Mouse (Mus musculus) ovary, adult 18-20 months (tissue): ENCODE data around the gene Ninj1.

ENCODE experiments used
- DNase-seq: peaks from one replicate; pipeline ENCODE4 v3.0.0; 2022; ENCODE audit warnings: low spot score, mixed read lengths

Gene Ninj1

DNA sequence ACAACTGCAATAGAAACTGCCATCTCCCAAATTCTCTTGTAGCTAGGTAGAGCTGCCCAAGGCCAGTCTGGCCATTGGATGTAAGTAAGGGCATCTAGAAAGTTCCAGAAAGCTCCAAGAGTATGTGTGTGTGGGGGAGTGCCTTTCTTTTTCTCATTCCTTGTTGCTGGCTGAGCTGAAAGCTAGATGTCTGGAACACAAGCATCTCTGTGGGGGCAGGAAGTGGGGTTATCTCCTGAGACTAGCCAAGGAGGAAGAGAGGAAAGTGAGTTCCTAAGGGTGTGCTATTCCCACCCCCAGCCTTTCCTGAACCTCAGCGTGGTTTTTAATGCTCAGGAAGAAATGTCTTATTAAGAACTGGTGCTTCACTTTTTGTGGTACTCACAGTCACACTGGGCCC is 15.6 kb upstream of the Ninj1 start:
- no peak for DNase-seq

DNA sequence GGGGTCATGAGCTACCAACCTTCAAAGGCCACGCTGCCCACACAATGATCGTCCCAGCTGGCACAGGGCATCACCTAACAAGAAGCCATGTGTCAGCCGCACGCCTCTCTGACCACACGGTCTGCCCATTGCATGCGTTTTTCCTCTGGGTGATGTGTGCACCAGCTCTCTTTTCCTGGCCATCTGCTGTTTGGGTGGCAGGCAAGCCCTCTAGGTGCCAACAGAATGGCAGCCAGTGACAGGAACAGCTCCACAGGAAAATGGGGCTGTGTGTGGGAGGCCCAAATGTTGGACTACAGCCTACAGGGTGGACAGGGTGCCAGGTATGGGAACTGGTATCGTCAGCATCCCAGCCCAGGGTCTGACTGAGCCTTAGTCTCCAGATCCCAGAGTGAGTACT is 14.9 kb upstream of the Ninj1 start:
- DNase-seq = no peak

DNA sequence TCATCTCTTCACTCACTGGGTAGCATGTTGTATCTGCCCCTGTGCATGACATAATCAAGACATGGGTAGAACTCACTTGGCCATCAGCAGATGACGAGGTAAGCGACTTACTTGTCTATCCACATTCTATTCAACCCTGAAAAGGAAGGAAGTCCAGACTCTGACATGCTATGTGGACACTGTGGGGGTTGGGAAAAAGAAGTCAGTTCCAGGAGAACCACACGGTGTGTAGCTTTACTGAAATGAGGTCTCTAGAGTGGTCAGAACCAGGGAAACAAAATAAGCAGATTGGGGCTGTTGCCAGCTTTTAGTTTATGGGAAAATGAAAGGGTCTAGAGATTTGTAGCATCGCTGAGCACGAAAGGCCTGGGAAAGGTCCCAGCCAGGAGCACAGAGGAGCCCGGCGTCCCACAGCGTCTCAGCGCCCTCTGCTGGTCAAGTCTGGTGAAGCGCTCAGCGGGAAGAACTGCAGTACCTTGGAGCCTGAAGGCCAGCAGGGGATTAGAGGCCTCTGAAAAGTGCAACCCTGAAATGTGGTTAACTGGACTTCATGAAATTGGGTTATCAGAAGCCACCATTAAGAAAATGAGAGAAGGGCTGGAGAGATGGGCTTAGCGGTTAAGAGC is 14.2 kb upstream of the Ninj1 start:
- peak; percentile 77 for DNase-seq

DNA sequence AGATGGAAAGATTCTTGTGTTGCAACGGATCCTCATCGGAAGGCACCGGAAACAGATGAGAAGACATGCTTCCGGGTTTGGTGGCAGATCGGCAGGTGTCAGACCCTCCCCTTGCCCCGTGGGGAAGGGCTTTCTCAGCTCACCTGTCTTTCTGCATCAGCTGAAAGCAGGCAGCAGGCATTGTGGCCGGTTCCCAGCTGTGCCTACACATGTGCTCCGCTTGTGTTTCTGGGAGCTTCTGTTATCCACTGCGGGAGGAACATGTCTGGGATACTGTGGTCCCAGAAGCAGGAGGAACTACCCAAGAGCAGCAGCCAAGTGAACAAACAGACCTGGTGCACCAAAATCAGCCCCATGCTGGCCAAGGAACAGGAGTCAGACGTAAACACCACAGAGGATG is 11.8 kb upstream of the Ninj1 start:
- DNase-seq = no peak

DNA sequence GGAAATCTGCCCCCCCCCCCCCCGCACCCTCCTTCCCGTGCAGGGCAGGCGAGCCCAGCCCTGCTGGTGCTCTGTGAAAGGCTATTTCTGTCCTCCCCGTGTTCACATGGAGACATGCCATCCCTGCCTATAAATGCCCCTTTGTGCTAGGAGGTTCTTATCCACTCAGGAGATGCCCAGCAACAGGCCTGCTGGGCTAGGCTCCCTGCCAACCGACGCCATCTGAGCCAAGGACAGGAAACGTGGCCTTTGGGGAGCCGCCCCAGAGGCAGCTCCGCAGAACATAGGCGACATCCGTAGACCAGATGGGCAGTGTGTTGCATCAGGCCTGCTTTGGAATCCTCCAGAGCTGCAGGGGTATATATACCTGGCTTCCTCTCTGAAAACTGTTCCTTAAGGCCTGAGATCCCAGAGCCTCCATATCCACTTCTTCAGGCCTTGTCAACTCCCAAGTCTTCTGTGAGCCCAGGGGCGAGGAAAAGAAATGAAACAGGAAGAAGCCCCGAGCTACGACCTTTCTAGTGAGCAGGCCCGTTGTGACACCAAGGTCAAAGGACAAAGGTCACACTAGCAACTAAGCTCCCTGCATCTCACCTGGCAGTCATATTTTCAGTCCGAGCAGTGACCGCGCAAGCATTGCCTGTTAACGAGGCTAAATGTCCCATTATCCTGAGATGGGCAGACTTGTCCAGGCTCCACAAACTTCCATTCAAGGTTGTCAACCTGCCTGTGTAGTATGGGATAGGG is 8.3 kb upstream of the Ninj1 start:
- DNase-seq = peak; percentile 69

DNA sequence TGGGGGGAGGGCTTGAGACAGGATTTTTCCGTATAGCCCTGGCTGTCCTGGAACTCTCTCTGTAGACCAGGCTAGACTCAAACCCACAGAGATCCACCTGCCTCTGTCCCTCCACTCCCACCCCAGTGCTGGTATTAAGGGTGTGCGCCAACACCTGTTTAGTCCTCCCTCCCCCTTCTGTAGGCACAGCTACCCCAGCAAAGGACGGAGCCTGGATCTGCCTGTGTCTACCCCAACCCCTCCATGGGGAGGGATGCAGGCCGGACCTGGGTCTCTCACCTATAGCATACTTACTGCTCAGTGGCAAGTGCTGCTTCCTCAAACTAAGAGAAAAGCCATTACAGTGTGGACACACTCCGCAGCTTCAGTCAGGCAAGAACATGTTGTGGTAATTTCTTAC is 7.0 kb upstream of the Ninj1 start:
- no peak for DNase-seq

DNA sequence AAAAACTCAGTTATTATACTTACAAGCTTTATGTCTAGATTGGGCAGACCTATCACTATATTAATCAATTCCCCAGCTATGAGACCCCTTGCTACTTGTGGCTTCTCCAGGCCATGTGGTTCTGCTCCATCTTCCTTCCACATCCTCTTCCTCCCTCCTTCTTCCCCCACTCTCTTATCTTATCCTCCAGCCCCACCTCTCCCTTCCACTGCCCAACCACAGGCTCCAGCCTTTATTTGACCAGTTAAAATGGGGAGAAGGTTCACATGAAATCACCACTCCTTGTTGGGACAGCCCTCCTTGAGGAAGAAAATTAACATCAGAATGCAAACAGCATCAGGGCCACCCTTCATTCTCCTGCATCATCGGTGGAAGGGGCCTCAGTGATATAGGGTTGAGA is 6.6 kb upstream of the Ninj1 start:
- DNase-seq = no peak

DNA sequence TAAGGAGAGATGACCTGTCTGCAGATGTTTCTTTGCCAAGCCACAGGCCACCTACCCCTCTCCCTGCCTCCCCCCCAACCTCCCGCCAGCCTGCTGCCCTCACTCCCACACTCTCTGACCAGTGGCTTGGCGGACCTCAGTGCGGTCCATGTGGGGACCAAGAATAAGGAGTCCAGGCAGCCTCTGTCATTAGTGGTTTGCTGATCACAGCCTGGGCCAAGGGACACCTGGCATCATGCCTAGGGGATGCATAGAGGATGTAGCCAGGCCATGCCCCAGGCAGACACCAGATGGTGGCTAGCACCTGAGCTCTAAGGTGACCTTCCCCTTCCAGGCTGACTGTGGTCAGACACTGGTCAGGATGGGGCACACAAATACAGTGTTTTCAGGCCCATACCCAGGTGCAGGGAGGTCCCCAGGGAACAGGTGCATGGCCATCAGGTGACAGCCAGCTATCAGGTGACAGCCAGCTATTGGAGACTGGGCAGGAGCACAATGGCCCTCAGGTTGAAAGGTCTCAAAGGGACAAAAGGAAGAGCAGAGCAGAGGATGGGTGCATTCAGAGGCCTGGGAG is 5.8 kb upstream of the Ninj1 start:
- no peak for DNase-seq

DNA sequence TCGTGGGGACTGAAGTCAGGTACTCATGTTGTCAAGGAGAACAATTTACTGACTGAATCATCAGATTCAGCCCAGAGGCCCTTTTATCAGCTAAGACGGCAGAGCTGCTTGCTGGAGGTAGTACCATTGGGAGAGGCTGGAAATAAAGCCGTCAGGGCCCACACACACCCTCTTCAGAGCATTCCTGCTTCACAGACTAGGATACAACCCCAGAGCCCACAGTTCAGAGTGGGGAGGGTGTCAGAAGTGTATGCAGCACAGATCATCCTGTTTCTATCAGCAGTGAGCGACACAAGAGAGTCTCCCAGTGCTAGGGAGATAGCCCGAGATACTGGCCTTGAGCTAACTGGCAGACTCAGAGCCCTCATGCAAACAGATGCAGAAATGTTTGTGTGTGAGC is 4.1 kb upstream of the Ninj1 start:
- no peak for DNase-seq

DNA sequence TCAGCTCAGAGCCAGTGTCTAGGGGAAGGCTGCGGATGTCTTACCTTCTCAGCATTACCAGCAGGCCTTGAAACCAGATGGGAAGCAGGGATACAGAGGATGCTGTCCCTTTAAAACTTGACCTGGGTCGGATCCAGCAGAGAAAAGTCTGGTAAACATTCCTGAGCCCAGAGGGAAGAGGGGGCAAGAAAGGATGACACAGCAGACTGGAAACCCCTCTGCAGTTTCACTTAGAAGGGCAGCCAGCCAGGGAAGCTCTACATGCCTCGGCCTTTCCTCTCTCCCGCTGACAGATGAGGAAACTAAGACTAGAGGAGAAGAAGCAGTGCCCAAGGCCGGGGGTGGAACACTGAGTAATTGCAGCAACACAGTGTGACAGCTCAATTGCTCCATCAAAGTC is 3.6 kb upstream of the Ninj1 start:
- no peak for DNase-seq

DNA sequence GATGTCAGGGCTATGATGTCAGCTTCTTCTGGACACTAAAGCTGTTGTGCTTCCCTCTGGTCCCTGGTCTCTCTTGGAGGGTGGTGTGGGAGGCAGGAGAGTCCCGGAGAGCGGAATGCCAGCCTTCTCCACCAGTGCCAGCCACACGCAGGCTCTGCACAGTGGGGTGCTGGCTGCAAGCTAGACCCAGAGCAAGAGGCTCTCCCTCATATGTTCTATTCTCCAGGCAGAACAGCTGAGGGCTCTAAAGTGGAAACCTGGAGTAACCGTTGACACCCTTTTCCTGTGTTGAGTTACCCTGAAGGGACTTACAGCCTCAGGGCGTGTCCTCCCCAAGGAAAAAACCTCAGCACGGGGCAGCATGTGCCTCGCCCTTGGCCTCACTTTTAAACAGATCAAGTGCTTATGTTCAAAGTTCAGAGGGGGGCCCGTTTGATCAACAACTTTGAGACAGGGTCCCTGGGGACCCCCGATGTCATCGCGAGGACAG is 442 bp upstream of the Ninj1 start:
- no peak for DNase-seq

DNA sequence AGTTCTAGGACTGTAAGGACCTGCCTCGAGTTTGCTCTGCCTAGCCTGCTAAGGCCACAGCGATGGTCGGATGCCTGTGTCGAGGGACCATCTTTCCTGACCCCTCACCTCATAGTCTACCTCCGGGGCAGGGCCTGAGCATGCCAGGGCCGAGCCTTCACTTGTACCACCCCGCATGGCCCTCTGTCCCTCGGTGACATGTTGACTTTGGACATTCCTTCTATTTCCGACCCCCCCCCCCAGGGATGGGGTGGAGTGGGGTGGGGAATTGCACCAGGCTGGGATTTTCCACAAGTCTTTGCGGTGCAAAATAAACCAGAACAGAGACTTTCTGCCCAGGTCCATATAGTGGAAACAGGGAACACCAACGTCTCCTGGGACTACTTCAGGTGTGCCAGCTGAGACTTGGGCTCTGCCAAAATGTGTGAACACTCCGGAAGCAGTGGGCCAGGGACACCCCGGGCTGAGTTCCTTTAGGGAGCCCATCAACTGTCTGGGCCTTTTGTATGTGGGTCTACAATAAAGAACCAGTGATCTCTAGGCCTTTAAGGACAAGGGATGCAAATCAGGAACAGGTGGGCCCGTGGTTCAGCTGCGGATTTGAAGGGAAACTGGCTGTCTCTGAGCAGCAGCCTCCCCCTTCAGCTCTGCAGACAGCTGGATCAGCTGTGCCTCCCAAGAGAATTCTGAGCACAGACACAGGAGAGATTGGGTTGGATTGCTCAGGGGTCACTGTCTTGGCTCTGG is 1.1 kb downstream of the Ninj1 start:
- DNase-seq = no peak

DNA sequence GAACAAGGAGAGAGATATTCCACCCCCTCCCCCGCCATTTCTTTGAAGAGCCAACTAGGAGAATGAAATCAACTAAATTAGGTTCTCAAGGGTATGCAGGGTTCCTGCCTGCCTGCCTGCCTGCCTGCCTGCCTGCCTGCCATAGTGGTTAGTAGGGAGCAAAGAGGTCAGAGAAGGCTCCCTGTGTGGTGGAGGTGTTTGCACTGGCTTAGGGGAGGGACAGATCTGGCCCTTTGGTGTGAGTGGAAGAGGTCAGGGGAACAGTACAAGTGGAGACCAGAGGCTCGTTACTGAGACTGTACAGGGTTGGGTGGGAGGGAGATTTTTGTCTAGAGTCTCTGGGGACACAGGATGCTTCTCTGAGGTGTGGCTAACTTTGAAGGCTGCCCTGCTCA is 1.7 kb downstream of the Ninj1 start:
- DNase-seq = no peak

DNA sequence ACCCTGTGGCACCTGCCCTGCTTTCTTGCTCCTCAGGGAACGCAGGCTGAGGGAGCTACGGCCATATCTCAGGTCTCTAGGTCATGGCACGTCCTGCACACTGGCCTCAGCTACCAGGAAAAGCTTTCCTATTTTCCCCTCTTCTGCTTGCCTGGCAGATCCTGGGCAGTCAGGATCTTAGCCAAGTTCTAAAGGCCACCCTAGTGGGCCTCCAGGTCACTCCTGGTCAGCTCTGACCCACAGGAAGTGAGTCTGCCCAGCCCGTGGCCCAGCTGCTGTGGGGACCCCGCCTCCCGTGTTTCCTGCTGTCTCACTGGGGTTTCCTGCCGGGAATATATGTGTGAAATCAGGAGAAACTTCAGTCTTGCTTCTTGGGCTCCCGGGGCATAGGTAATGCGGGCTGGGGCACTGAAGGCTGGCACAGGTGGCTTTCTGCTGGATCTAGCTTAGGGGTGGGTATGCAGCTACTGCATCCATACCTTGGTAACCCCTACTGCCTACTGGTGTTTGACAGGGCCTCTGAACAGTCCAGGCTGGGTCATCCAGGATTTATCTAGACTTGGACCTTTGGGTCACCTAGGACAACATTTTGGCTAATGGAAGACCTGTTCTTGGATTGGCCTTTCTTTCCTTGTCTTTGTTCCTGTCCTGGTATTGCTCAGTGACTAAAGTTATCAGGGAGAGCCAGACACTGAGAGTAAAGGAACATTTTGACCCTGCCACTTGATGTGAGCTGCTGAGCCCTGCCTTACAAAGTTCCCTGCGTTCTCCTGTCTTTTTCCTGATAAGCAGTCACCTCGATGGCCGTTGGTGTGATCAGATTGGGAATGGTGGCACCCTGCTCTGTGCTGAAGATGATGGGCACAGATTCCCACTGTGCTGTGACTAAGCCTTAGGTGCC is 2.9 kb downstream of the Ninj1 start:
- DNase-seq = no peak

DNA sequence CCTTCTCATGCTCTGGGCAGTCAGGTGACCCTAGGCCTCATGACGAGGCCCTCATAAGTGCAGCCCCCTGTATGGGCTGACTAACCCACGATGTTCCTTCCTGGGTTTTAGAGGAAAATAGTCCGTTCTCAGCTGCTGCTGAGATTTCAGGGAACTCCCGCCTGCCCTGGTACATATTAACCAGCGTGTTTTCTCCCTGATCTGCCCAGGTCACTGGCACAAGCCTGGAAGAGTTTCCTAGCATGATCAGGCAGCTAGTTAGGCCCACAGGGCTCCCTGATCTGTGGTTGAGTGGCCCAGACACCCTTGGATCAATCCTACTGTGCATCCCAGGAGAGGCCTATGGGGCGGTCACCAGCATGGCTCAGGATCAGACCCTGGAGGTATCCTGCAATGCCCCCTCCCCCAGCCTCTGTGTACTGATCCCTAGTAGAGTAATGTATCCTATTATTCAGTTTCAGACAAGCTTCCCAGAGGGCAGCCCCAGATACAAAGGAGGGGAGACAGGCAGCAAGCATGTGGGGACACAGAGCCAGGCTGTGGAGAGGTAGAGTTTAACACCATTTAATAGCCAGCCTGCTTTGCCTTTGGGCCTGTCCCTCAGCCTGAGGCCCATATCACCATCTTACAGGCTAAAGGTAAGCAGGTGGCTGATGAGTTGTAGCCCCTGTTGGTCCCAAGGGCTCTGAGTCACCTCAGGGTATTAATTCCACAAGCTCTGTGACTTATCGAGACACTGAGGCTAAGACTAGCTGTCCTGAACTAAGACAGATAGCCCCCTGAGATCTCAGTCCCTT is 3.8 kb downstream of the Ninj1 start:
- DNase-seq = no peak

DNA sequence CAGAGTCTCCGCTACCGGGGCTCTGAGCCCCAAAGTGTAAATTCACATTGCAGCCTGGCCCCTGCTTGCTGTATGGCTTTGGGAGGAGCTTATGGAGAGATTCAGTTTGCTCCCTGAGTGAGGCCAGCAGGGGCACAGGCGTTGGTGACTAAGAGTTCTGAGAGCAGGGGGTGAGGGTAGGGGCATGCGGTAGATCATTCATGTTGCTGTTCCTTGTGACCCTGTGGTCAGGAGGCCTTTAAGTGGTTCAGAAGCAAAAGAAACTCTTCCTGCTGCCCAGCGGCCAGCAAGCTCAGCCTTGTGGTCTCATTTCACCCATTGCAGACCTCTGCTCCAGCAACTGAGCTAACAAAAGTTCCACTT is 4.4 kb downstream of the Ninj1 start:
- no peak for DNase-seq

DNA sequence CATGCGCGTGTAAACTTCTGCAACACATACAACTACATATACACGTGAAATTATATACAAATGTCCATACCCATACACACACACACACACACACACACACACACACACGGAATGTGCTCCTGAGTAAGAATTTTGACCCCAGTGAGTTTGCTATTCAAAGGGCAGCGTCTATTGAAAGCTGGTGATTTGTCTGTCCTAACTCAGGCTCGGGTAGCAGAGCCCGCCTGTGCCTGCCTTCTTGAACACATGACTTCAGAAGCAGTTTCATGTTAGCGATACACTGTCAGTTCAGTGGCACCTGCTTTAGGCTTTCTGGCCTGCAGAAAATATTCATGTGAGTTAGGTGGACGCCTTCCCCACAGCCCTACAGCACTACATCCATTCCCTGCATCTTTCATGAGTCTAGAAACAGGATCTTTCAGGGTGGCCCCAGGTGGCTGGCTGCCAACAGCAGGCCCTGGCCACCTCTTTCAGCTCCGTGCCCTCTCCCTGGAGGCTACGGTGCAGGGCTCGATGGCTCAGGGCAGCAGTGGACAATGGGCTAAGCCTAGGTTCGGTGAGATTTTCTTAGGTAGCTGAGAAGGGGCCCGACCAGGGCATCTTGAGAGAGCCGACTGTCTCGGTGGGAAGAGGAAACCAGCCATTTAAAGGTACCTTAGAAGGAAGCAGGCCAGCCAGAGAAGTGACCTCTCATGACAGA is 5.0 kb downstream of the Ninj1 start:
- no peak for DNase-seq

DNA sequence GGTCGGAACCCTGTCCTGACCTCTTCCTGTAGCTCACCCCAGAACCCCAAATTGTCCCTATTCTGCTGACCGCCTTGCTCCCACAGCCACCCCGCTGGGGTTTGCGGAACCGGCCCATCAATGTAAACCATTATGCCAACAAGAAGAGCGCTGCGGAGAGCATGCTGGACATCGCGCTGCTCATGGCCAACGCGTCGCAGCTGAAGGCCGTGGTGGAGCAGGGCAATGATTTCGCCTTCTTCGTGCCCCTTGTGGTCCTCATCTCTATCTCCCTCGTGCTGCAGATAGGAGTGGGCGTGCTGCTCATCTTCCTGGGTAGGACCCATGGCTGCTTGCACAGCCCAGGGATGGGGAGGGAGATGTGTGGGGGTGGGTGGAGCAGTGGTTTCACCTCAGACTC is 6.4 kb downstream of the Ninj1 start:
- DNase-seq = no peak

DNA sequence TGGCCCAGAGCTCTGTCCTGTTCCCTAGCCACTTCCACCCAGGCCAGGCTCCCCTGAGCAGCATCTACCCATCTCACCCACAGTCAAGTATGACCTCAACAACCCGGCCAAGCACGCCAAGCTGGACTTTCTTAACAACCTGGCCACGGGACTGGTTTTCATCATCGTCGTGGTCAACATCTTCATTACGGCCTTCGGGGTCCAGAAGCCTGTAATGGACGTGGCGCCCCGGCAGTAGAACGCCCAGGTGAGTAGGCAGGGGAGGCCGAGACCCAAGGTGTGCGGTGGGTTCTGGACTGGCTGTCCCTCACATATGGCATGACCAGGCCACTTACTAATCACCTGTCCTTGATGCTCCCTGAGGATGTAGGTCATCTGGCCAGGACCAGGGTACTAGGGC is 7.5 kb downstream of the Ninj1 start:
- no peak for DNase-seq

DNA sequence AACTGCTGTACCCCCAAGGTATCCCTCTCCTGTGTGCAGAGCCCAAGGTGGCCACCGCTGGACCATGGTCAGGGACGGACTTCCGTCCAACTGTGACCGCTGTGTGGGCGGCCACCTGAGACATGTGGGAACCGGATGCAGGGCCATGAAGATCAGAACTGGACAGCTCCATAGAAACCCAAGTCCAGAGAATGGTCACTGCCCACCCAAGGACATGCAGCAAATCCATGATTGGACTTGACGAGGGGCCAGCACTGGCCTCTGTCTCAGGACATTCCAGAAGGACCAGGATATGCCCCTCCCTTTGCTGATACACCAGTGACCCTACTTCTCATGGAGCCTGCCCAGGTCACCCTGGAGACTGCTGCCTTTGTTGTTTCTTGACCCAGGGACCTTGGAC is 8.4 kb downstream of the Ninj1 start:
- DNase-seq = no peak
